Mouse (Mus musculus) ES-Bruce4 (cell line): ENCODE data around the gene Anp32a.

Experiments used
- CTCF ChIP-seq: IDR thresholded peaks from one replicate; pipeline ENCODE4 v1.8.1; 2011; ENCODE audit warnings: low read depth, low read length
- EP300 ChIP-seq: IDR thresholded peaks from 2 replicates; pipeline ENCODE4 v1.6.1; 2011; ENCODE audit warnings: low read depth, low read length; ENCODE audit not compliant: insufficient read depth
- POLR2A ChIP-seq: IDR thresholded peaks from one replicate; pipeline ENCODE4 v1.8.1; 2011; ENCODE audit warnings: low read length; ENCODE audit not compliant: insufficient read depth

GRCm38 (mm10) chr9:62421027-62421426, 79.9 kb downstream of the Anp32a start:
- no peak for TF ChIP-seq CTCF
- TF ChIP-seq POLR2A = no peak
- TF ChIP-seq EP300 = no peak
